Comparison of ENCODE assay signal across 8 mouse cellular contexts in genomic region chr11:100528375-100529165, GRCm38 (mm10). TPM values are rescaled to one million over a fixed set of nuclear protein-coding genes. Genes with fewer than 3 reads are reported as not detected.
A peak's percentile ranks its signal among the peaks of the same experiment; 100 is the strongest.
DNase-seq lines count a peak whose midpoint lies in the region; ATAC-seq lines count a peak whose summit lies in the region.

No protein-coding gene starts in this region.

- no peaks in the 10 kb centered on the region for H3K9me3 ChIP-seq in neural tube, embryonic 11.5 days (ENCODE audit: control insufficient read depth, low read length)
- H3K9me3 ChIP-seq in limb, embryonic 12.5 days, result no peaks in the 10 kb centered on the region
- no peaks in the 10 kb centered on the region for H3K9me3 ChIP-seq in stomach, embryonic 15.5 days

- ATAC-seq in neural tube, embryonic 11.5 days (ENCODE audit: insufficient read depth, low FRiP score, low TSS enrichment), result peak; percentile 31
- peak; percentile 34; the same call in 1 of the 2 replicates for ATAC-seq in limb, embryonic 12.5 days (ENCODE audit: insufficient number of reproducible peaks, insufficient read depth, low FRiP score, low TSS enrichment, low read depth)
- no peak; the same call in 1 of the 2 replicates for ATAC-seq in stomach, embryonic 15.5 days (ENCODE audit: insufficient read depth, low FRiP score, low read depth)
- no peak for ATAC-seq in inflammation-experienced regulatory T-cells, adult 6 months

- DNase-seq in cerebellum, adult 11-12 months, result peak; percentile 35
- DNase-seq in cerebellum, postnatal 36 days, result no peak
- no peak for DNase-seq in neural tube, embryonic 11.5 days (ENCODE audit: low spot score)
- no peak for DNase-seq in neural tube, embryonic 10.5 days (ENCODE audit: extremely low spot score, low spot score)
- no peak for DNase-seq in frontal cortex, postnatal 36 days (ENCODE audit: low spot score in 2 of 2)

- no peaks in the 10 kb centered on the region for H3K27me3 ChIP-seq in neural tube, embryonic 11.5 days (ENCODE audit: control insufficient read depth, insufficient read depth, low read length)
- no peaks in the 10 kb centered on the region for H3K27me3 ChIP-seq in limb, embryonic 12.5 days
- no peaks in the 10 kb centered on the region for H3K27me3 ChIP-seq in stomach, embryonic 15.5 days (replicated peaks)

- H3K36me3 ChIP-seq in neural tube, embryonic 11.5 days (ENCODE audit: control insufficient read depth, insufficient read depth, low read length), result no peaks in the 10 kb centered on the region
- H3K36me3 ChIP-seq in limb, embryonic 12.5 days, result peaks cover 11% of the 10 kb centered on the region
- peaks cover 3% of the 10 kb centered on the region; the same call in 1 of the 2 replicates for H3K36me3 ChIP-seq in stomach, embryonic 15.5 days

- peak overlapping the region; percentile 90 for H3K4me3 ChIP-seq in neural tube, embryonic 11.5 days (ENCODE audit: low read depth, low read length)
- peak overlapping the region; percentile 79 for H3K4me3 ChIP-seq in limb, embryonic 12.5 days (replicated peaks)
- peak overlapping the region; percentile 83 for H3K4me3 ChIP-seq in stomach, embryonic 15.5 days (replicated peaks)

- H3K4me2 ChIP-seq in neural tube, embryonic 11.5 days (ENCODE audit: low read depth), result peak overlapping the region; percentile 70
- peak overlapping the region; percentile 93 for H3K4me2 ChIP-seq in limb, embryonic 12.5 days
- H3K4me2 ChIP-seq in stomach, embryonic 15.5 days, result peak overlapping the region; percentile 90

- H3K27ac ChIP-seq in neural tube, embryonic 11.5 days (ENCODE audit: low read depth, low read length), result peak overlapping the region; percentile 40
- H3K27ac ChIP-seq in limb, embryonic 12.5 days, result peak overlapping the region; percentile 91
- peak overlapping the region; percentile 87 for H3K27ac ChIP-seq in stomach, embryonic 15.5 days

- peaks cover 20% of the 10 kb centered on the region for H3K4me1 ChIP-seq in neural tube, embryonic 11.5 days (ENCODE audit: control insufficient read depth, insufficient read depth, low read length)
- H3K4me1 ChIP-seq in limb, embryonic 12.5 days (replicated peaks), result peaks cover 27% of the 10 kb centered on the region
- peaks cover 10% of the 10 kb centered on the region for H3K4me1 ChIP-seq in stomach, embryonic 15.5 days

- 24% methylated on average over 19 of the region's 19 CpGs for WGBS in neural tube, embryonic 11.5 days
- WGBS in limb, embryonic 12.5 days, result 22% methylated on average over 19 of the region's 19 CpGs
- 26% methylated on average over 19 of the region's 19 CpGs for WGBS in stomach, embryonic 15.5 days

- peak overlapping the region; percentile 55 for H3K9ac ChIP-seq in neural tube, embryonic 11.5 days (ENCODE audit: low read length)
- peak overlapping the region; percentile 66 for H3K9ac ChIP-seq in limb, embryonic 12.5 days (replicated peaks)
- H3K9ac ChIP-seq in stomach, embryonic 15.5 days, result peak overlapping the region; percentile 40; the same call in 1 of the 2 replicates

RNA-seq across cellular contexts. Expression of gene Acly, which starts 0.8 kb away (rescaled TPM):
- polyA plus RNA-seq in neural tube, embryonic 11.5 days (2014; fragmentation: Nextera tagmentation; extraction: Ambion mirVana), result 330 and 394 TPM in 2 replicates
- 186 and 196 TPM in 2 replicates for polyA plus RNA-seq in limb, embryonic 12.5 days (2016; fragmentation: Nextera tagmentation; extraction: Ambion mirVana)
- polyA plus RNA-seq in stomach, embryonic 15.5 days (2015; fragmentation: Nextera tagmentation; extraction: Ambion mirVana), result 153 and 180 TPM in 2 replicates
- polyA plus RNA-seq in inflammation-experienced regulatory T-cells, adult 6 months (2017; shearing (Covaris generic)), result 10 to 100 TPM; 72.3 to 78.0 (median 76.2) TPM

RNA-seq across cellular contexts. Expression of gene Ttc25, which starts 16.8 kb away (rescaled TPM):
- polyA plus RNA-seq in neural tube, embryonic 11.5 days (2014; fragmentation: Nextera tagmentation; extraction: Ambion mirVana), result 1.0 and 1.4 TPM in 2 replicates
- 1.2 and 1.4 TPM in 2 replicates for polyA plus RNA-seq in limb, embryonic 12.5 days (2016; fragmentation: Nextera tagmentation; extraction: Ambion mirVana)
- 0.24 and 0.37 TPM in 2 replicates for polyA plus RNA-seq in stomach, embryonic 15.5 days (2015; fragmentation: Nextera tagmentation; extraction: Ambion mirVana)
- under 1 TPM in 2 of 3 experiments, not detected in 1; 0.15 to 0.21 TPM for polyA plus RNA-seq in inflammation-experienced regulatory T-cells, adult 6 months (2017; shearing (Covaris generic))

RNA-seq across cellular contexts. Expression of gene Cnp, which starts 46.1 kb away (rescaled TPM):
- 26.1 and 28.0 TPM in 2 replicates for polyA plus RNA-seq in neural tube, embryonic 11.5 days (2014; fragmentation: Nextera tagmentation; extraction: Ambion mirVana)
- 32.3 and 34.5 TPM in 2 replicates for polyA plus RNA-seq in limb, embryonic 12.5 days (2016; fragmentation: Nextera tagmentation; extraction: Ambion mirVana)
- 35.3 and 42.7 TPM in 2 replicates for polyA plus RNA-seq in stomach, embryonic 15.5 days (2015; fragmentation: Nextera tagmentation; extraction: Ambion mirVana)
- polyA plus RNA-seq in inflammation-experienced regulatory T-cells, adult 6 months (2017; shearing (Covaris generic)), result 100 to 1,000 TPM; 159 to 192 (median 165) TPM

RNA-seq across cellular contexts. Expression of gene Klhl11, which starts 56.0 kb away (rescaled TPM):
- 13.9 and 14.8 TPM in 2 replicates for polyA plus RNA-seq in neural tube, embryonic 11.5 days (2014; fragmentation: Nextera tagmentation; extraction: Ambion mirVana)
- polyA plus RNA-seq in limb, embryonic 12.5 days (2016; fragmentation: Nextera tagmentation; extraction: Ambion mirVana), result 14.1 and 15.4 TPM in 2 replicates
- 7.4 and 8.1 TPM in 2 replicates for polyA plus RNA-seq in stomach, embryonic 15.5 days (2015; fragmentation: Nextera tagmentation; extraction: Ambion mirVana)
- polyA plus RNA-seq in inflammation-experienced regulatory T-cells, adult 6 months (2017; shearing (Covaris generic)), result 1 to 10 TPM; 2.2 to 2.4 (median 2.3) TPM

Comparison
In these comparisons a context has a peak if more than half of its experiments do, and no peak if none do; other contexts are left out.
1. ATAC-seq: peak in neural tube, embryonic 11.5 days (single experiment) and limb, embryonic 12.5 days (single experiment); none in stomach, embryonic 15.5 days (single experiment) and inflammation-experienced regulatory T-cells, adult 6 months (single experiment).
2. H3K27ac ChIP-seq: peak in every context shown above with its lines; median percentile 91 in limb, embryonic 12.5 days; 87 in stomach, embryonic 15.5 days; 40 in neural tube, embryonic 11.5 days.
3. Peak in every context shown above with its lines, with median percentiles within 50 percentile points of each other: H3K4me2 ChIP-seq, H3K4me3 ChIP-seq and H3K9ac ChIP-seq.